Mouse (Mus musculus): Measurements from ENCODE around the gene Mog. TPM values are rescaled to one million over a fixed set of nuclear protein-coding genes. Genes with fewer than 3 reads are reported as not detected.

The Mog gene
- polyA plus RNA-seq, 1 experiment from 2014 or later: 0.08 TPM

DNA sequence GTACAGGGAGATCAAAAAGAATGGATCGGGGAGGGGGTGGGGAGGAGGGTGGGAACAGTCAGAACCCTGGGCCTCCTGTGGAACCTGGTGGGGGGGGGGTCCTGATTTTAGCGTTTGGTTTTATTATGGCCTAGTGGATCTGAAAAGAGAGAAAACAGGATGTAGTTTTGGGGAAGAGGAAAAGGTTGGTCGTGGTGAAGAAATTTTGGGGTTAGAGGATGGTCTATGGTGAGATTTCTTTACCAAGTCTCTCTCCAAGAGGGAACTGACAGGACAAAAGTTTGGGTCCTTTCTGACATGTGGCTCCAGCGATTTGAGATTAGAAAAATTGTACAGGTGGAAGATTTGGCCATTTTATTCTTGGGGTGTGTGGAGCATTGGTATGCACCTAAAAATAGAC lies 28.5 kb upstream of the Mog start:
- Histone ChIP-seq H3K36me3 (ENCODE audit: control insufficient read depth, insufficient read depth, low read length) (peaks cover 6% of the 10 kb centered on the region; the same call in 1 of the 2 replicates), H3K27ac (replicated peaks) (no peak overlapping the region), H3K4me2 (replicated peaks; ENCODE audit: low read depth) (no peak overlapping the region), H3K27me3 (ENCODE audit: control insufficient read depth, insufficient read depth, low read length) (no peaks in the 10 kb centered on the region), H3K4me3 (ENCODE audit: low read depth, low read length) (no peak overlapping the region), H3K9me3 (ENCODE audit: control insufficient read depth, low read length) (no peaks in the 10 kb centered on the region), H3K4me1 (replicated peaks; ENCODE audit: control insufficient read depth, insufficient read depth) (peaks cover 3% of the 10 kb centered on the region; the same call in 1 of the 2 replicates), H3K9ac (ENCODE audit: low read length) (no peak overlapping the region)
- no peak for DNase-seq (ENCODE audit: low spot score)
- no peak for TF ChIP-seq EP300 (optimal IDR thresholded peaks at IDR 0.05)
- TF ChIP-seq CTCF (IDR thresholded peaks at IDR 0.05; ENCODE audit: low read depth): no peak
- 69% methylated on average over 4 of the region's 4 CpGs for WGBS
- no peak for ATAC-seq (ENCODE audit: low FRiP score, low TSS enrichment)

DNA sequence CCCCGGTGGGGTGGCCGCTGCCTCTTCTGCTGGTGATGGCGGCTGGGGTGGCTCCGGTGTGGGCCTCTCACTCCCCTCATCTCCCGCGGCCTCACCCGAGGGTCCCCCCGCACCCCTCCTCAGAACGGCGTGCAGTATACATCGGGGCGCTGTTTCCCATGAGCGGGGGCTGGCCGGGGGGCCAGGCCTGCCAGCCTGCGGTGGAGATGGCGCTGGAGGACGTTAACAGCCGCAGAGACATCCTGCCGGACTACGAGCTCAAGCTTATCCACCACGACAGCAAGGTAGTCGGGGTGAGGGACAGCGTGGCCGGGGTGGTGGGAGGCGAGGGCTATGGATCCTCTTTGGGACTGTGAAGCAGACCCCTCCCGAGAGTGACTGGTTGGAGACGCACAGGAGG lies 27.7 kb upstream of the Mog start:
- Histone ChIP-seq H3K4me3 (ENCODE audit: low read depth, low read length) (peak overlapping the region; percentile 50), H3K4me1 (replicated peaks; ENCODE audit: control insufficient read depth, insufficient read depth) (peaks cover 3% of the 10 kb centered on the region; the same call in 1 of the 2 replicates), H3K36me3 (ENCODE audit: control insufficient read depth, insufficient read depth, low read length) (no peaks in the 10 kb centered on the region), H3K9ac (ENCODE audit: low read length) (peak overlapping the region; percentile 65), H3K27me3 (ENCODE audit: control insufficient read depth, insufficient read depth, low read length) (no peaks in the 10 kb centered on the region), H3K9me3 (ENCODE audit: control insufficient read depth, low read length) (no peaks in the 10 kb centered on the region), H3K27ac (replicated peaks) (no peak overlapping the region), H3K4me2 (replicated peaks; ENCODE audit: low read depth) (peak overlapping the region; percentile 84)
- TF ChIP-seq CTCF (IDR thresholded peaks at IDR 0.05; ENCODE audit: low read depth): no peak
- DNase-seq (ENCODE audit: low spot score) (peak; percentile 21), ATAC-seq (ENCODE audit: low FRiP score, low TSS enrichment) (no peak)
- WGBS: 11% methylated on average over 25 of the region's 27 CpGs

DNA sequence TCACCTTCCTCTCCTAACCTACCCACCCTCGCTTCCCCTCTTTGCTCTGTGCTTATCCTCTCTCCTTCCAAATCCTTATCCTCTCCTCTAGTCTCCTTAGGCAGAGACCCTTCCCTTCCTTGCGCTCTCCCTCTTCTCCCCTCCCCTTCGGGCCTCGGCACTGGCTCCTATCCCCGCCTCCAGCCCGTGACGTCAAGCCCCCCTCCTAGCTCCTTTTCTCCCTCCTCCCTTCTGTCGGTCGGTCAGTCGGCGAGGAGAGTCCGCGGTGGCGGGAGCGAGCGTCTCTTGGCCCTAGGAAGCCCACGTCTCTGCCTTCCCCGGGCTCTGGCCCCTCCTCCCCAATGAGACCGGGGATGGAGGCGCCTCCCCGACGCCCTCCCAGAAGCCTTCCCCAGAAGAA lies 27.2 kb upstream of the Mog start:
- peak overlapping the region; percentile 35; the same call in 1 of the 2 replicates for H3K27ac ChIP-seq (replicated peaks)
- DNase-seq (ENCODE audit: low spot score): peak; percentile 68
- ATAC-seq (ENCODE audit: low FRiP score, low TSS enrichment): peak; percentile 33
- H3K9me3 ChIP-seq (ENCODE audit: control insufficient read depth, low read length): no peaks in the 10 kb centered on the region
- H3K36me3 ChIP-seq (ENCODE audit: control insufficient read depth, insufficient read depth, low read length): no peaks in the 10 kb centered on the region
- H3K27me3 ChIP-seq (ENCODE audit: control insufficient read depth, insufficient read depth, low read length): no peaks in the 10 kb centered on the region
- TF ChIP-seq EP300 (optimal IDR thresholded peaks at IDR 0.05) (no peak), CTCF (IDR thresholded peaks at IDR 0.05; ENCODE audit: low read depth) (no peak)
- H3K4me1 ChIP-seq (replicated peaks; ENCODE audit: control insufficient read depth, insufficient read depth): peaks cover 3% of the 10 kb centered on the region; the same call in 1 of the 2 replicates
- H3K9ac ChIP-seq (ENCODE audit: low read length): peak overlapping the region; percentile 65
- H3K4me2 ChIP-seq (replicated peaks; ENCODE audit: low read depth): peak overlapping the region; percentile 84
- under 1% methylated on average over 22 of the region's 22 CpGs for WGBS
- peak overlapping the region; percentile 50 for H3K4me3 ChIP-seq (ENCODE audit: low read depth, low read length)

DNA sequence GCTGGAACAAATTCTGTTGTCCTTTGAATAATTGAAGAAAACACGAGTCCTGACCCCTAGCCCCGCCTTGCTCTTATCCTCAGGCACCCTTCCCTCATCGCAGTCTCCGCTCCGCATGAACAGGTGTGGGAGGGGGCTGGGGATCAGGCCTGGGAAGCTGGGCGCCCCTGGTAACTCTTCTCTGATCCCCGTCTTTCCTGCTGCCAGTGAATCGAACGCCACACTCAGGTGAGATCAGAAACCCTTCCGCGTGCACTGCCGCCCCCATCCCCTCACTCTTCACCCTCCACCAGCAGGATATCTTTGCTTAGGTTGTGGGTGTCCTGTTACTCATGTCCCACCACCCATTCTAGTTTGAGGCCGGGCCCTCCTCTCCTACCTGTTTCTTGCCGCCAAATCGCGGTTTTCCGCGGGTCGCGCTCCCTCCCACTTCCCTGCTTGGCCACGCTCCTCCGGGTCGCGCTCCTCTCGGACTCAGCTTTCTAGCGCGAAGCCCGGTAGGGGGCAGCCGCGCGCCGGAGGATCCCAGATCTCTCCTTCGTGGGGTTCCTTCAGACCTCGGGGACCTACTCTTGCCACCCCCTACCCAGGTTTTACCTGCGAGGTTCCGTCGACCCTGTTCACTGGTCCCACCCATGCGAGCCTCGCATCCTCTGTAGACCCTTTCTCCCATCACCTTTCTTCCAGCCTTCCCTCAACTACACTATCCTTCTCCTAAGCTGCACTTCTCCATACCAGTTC lies 26.5 kb upstream of the Mog start:
- WGBS: 12% methylated on average over 39 of the region's 39 CpGs
- ATAC-seq (ENCODE audit: low FRiP score, low TSS enrichment) (0 out of 2 replicates have a peak, but pooled peaks have one; percentile 21), DNase-seq (ENCODE audit: low spot score) (peak; percentile 74)
- Histone ChIP-seq H3K4me2 (replicated peaks; ENCODE audit: low read depth) (peak overlapping the region; percentile 84), H3K27ac (replicated peaks) (peak overlapping the region; percentile 35; the same call in 1 of the 2 replicates), H3K4me3 (ENCODE audit: low read depth, low read length) (peak overlapping the region; percentile 50), H3K36me3 (ENCODE audit: control insufficient read depth, insufficient read depth, low read length) (no peaks in the 10 kb centered on the region), H3K4me1 (replicated peaks; ENCODE audit: control insufficient read depth, insufficient read depth) (peaks cover 3% of the 10 kb centered on the region; the same call in 1 of the 2 replicates), H3K27me3 (ENCODE audit: control insufficient read depth, insufficient read depth, low read length) (no peaks in the 10 kb centered on the region), H3K9me3 (ENCODE audit: control insufficient read depth, low read length) (no peaks in the 10 kb centered on the region), H3K9ac (ENCODE audit: low read length) (peak overlapping the region; percentile 65)
- TF ChIP-seq CTCF (IDR thresholded peaks at IDR 0.05; ENCODE audit: low read depth) (peak; percentile 77), EP300 (optimal IDR thresholded peaks at IDR 0.05) (no peak)

DNA sequence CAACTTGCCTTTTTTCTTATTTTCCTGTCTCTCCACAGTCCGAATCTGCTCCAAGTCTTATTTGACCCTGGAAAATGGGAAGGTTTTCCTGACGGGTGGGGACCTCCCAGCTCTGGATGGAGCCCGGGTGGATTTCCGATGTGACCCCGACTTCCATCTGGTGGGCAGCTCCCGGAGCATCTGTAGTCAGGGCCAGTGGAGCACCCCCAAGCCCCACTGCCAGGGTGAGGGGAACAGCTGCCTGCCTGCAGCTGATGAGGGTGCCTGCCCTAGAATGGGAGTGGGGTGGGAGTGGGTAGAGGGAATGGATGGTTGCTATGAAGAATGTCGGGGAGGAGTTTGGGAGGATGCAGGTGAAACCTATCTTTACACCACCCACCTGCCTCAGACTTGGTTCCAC lies 25.2 kb upstream of the Mog start:
- TF ChIP-seq EP300 (optimal IDR thresholded peaks at IDR 0.05): no peak
- no peak for TF ChIP-seq CTCF (IDR thresholded peaks at IDR 0.05; ENCODE audit: low read depth)
- ATAC-seq (ENCODE audit: low FRiP score, low TSS enrichment): no peak

DNA sequence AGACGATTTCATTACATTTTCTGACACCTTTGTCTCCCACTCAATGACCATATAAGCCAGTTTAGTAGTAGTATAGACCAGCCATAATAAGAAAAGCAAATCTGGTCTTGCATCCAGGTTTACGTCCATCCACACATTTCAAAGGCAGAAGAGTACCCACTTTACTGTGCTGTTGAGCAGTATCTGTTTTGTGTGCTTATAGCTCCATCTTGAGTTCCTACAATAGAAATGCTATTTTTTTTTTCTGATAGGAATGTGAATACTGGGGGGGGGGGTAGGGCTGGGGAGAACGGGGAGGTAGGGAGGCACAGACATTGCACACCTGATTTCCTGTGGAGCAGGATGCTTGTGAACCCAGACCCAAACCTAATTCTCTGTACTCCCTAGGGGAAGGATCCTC lies 24.8 kb upstream of the Mog start:
- 35% methylated on average over 3 of the region's 3 CpGs for WGBS
- no peak for DNase-seq (ENCODE audit: low spot score)
- no peak overlapping the region for H3K4me2 ChIP-seq (replicated peaks; ENCODE audit: low read depth)
- peaks cover 3% of the 10 kb centered on the region; the same call in 1 of the 2 replicates for H3K4me1 ChIP-seq (replicated peaks; ENCODE audit: control insufficient read depth, insufficient read depth)
- no peak for ATAC-seq (ENCODE audit: low FRiP score, low TSS enrichment)
- H3K9me3 ChIP-seq (ENCODE audit: control insufficient read depth, low read length): no peaks in the 10 kb centered on the region
- H3K4me3 ChIP-seq (ENCODE audit: low read depth, low read length): no peak overlapping the region
- peak; percentile 74 for TF ChIP-seq CTCF (IDR thresholded peaks at IDR 0.05; ENCODE audit: low read depth)
- TF ChIP-seq EP300 (optimal IDR thresholded peaks at IDR 0.05): no peak
- H3K27ac ChIP-seq (replicated peaks): no peak overlapping the region
- no peaks in the 10 kb centered on the region for H3K27me3 ChIP-seq (ENCODE audit: control insufficient read depth, insufficient read depth, low read length)
- no peak overlapping the region for H3K9ac ChIP-seq (ENCODE audit: low read length)
- H3K36me3 ChIP-seq (ENCODE audit: control insufficient read depth, insufficient read depth, low read length): no peaks in the 10 kb centered on the region

More for the DNA sequence above, 25.2 kb upstream of the Mog start:
- Histone ChIP-seq H3K9ac (ENCODE audit: low read length) (no peak overlapping the region), H3K27me3 (ENCODE audit: control insufficient read depth, insufficient read depth, low read length) (no peaks in the 10 kb centered on the region), H3K36me3 (ENCODE audit: control insufficient read depth, insufficient read depth, low read length) (no peaks in the 10 kb centered on the region), H3K4me2 (replicated peaks; ENCODE audit: low read depth) (no peak overlapping the region), H3K4me1 (replicated peaks; ENCODE audit: control insufficient read depth, insufficient read depth) (peaks cover 3% of the 10 kb centered on the region; the same call in 1 of the 2 replicates), H3K4me3 (ENCODE audit: low read depth, low read length) (no peak overlapping the region), H3K27ac (replicated peaks) (no peak overlapping the region), H3K9me3 (ENCODE audit: control insufficient read depth, low read length) (no peaks in the 10 kb centered on the region)
- no peak for DNase-seq (ENCODE audit: low spot score)
- 67% methylated on average over 7 of the region's 7 CpGs for WGBS

Measured in stomach, postnatal 0 days (tissue).